Mouse (Mus musculus) urinary bladder, postnatal 36 days (tissue): ENCODE data around the gene Trim71.

Experiments used
- DNase-seq, 2 experiments: peaks; one replicate each; pipeline ENCODE4 v3.0.0; 2022; ENCODE audit warnings: low spot score in 2 of 2, mixed read lengths in 1 of 2

Gene Trim71

DNA sequence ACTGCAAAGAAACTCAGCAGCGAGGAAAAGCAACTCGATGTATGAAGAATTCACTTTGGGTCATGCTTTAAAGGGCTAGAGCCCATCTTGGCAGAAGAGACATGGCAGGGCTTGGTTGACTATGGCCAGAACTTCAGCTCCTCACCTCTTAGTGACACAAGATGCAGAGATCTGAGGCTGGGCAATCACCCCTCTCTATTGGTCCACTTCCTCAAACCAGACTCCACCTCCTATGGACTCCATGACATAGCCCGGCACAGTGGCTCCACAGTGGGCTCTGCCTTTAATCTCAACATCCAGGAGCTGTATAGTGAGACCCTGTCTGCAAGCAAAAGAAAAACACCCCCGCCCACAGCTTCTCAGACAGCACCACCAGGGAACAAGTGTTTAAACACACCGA, 79.4 kb downstream of the Trim71 start:
- DNase-seq: no peak

DNA sequence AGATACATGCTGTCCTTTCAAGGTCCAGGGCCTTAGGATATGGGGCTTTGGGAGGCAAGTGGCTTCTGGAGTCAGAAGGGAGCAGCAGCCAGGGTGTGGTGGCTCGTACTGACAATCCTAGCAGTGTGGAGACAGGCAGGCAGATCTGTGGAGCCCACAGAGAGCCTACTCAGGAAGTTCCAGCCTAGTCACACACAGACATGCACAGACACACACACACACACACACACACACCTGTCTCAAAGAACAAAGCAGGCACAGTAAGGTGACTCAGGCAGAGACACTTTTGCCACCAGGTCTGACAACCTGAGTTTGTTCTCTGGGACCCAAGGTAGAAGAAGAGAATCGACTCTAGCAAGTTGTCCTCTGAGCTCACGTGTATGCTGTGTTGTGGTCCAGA, 83.2 kb downstream of the Trim71 start:
- no peak for DNase-seq

DNA sequence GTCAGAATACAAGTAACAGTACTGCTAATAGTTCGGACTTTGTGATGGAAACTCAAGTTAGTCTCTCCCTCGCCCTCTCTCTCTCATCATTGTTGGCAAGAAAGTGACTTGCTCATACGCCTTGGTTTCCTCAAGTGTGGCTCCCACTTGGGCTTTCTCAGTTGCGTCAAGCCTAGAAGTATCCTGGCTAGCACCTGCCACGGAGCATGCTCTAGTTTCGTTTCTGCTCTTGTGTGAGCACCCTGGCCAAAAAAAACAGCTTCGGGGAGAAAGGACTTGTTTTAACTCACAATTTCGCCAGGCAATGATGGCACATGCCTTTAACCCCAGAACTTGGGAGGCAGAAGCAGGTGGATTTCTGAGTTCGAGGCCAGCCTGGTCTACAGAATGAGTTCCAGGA, 87.2 kb downstream of the Trim71 start:
- DNase-seq: no peak

DNA sequence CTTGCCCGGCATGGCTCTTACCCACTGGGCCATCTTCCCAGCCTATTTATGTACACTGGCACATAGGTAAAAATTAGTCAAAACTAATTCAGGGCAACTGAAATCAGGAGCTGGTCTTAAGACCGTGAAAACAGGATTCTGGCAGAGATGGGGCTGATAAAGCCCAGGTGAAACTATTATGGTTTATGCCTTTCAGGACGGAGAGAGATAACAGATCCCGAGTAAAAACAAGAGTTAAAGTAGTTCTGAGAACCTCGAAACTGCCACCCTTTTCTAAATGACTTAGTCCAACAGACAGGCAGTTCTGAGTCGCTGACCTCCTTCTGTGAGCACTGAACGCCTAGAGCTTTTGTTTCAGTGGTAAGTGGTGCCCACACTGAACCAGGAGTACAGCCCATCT, 92.3 kb downstream of the Trim71 start:
- no peak for DNase-seq

DNA sequence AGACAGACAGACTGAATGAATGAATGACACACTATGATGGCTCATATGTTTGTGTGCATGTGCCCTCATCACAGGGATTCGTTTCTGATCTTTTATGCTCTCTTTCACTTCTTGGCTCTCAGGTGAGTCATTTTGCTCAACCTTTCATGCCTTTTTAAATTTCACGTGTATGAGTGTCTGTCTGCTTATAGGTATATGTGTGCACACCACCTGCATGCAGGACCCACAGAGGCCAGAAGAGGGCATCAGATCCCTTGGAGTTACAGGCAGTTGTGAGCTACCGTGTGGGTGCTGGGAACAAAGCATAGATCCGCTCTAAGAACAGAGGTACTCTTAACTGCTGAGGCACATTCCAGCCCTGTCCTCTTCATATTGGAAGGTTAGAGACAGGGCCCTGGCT, 95.5 kb downstream of the Trim71 start:
- no peak for DNase-seq

DNA sequence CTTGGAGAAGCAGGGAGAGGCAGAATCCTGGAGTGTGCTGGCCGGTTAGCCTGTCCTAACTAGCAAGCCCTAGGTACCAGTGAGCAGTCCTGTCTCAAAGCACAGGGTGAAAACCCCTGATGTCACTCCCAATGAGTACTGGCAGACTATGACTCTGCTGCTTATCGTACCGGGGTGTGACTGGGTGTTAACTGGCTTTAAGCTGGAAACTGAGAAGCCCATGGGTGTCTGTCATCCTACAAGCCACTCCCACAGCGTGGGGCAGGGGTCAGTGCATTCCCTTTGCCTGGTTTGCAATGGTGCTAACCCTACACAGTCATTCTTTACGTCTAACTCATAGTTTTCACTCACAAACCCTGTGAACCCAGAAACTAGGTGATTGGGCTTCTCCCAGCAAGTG, 96.0 kb downstream of the Trim71 start:
- no peak for DNase-seq

DNA sequence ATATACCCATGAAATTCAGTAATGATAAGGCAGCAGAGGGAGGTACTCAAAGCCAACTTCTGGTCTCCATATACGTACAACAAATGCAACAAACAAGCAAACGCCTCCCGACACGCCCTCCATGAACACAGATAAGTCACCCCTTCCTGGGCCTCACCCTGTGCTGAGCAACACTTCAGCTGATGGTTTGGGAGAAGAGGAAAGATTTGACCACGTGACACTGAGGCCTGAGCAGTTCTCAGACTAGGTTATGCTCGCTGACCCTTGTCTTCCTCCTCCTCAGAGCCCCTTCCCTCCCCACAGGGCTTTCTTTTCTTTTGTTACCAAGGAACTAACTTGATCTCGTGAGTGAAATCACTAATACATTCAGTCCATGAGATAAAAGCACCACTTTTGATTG, 97.3 kb downstream of the Trim71 start:
- no peak for DNase-seq

DNA sequence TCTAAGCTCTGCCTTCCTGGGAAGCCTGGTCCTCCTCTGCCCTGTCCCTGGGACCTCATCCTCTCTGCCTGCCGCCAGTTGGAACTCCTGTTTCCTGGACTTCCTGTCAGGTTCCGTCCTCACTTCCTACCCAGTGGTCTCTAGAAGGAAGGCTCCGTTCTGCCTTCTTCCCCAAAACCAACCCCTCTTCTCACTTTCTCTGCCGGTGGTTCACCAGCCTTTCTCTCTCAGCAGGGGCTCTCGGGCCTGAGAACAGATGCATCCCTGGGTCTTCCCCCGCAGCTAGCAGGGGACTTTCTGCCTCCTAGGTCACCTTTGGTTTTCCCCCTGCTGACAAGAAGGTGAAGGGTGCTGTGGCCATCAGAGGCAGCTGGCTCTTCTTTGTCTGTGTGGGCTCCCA, 98.7 kb downstream of the Trim71 start:
- DNase-seq: no peak

DNA sequence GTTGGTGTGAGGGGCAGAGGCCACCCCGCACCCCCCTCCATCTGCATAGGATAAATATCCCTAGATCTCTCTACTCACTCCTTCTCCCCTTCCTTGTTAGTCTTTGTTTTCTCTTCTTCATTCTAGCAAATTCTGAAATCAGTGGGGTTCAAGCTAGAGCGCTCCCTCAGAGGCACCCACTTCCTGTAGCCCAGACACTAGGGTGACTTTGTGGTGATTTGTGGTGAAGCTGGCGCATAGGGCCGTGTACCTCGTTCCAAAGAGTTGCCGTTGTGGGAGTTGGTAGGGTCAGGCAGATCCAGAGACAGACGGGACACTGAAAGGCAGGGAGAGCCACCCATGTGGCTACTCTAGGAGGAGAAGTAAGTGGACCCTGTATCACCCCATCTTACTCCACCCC, 101.6 kb downstream of the Trim71 start:
- no peak for DNase-seq

DNA sequence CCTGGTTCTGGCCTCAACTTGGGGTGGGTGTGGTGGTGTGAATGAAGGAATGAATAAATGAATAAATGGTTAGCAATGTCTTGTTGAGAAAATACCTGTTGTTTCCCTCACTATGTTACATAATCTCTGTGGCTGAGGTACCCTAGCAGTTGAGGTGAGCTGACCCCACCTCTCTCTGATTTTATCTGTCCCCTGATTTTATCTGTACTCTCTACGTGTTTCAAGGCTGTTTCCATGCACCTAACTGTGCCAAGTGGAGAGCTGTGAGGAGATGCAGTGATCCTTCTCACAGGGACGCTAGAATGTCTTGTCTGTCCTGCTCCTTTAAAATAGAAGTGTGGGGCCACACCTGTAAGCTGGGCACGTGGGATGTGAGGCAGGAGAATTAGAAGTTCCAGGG, 105.7 kb downstream of the Trim71 start:
- DNase-seq: no peak
